Mouse (Mus musculus) c-Kit-negative CD71-positive TER-119-positive erythroid progenitor cells, embryonic 14.5 days (primary cell): ENCODE results near the gene Gm12184.
"Not testable (repeated sequence)": the region's sequence is repeated elsewhere in the genome, so short reads cannot be mapped to it uniquely, and the experiment has no call there.

Experiments
- DNase-seq: peaks from one replicate; pipeline ENCODE4 v3.0.0-alpha.2; 2013; ENCODE audit warnings: low read depth, low spot score

Gene Gm12184

GRCm38 (mm10) chr11:48825979-48826751, at the start of gene Gm12184, which contains the start of gene Trim7:
Gm12184 (minus strand) TSS chr11:48826655.
Trim7 (plus strand) TSS chr11:48826140.
- DNase-seq = not testable (repeated sequence)

GRCm38 (mm10) chr11:48875343-48875837, 48.9 kb upstream of the Gm12184 start:
- not testable (repeated sequence) for DNase-seq

GRCm38 (mm10) chr11:48874465-48874864, 48.0 kb upstream of the Gm12184 start:
- no peak for DNase-seq

- peak; percentile 61 for DNase-seq
These were observed 47.3 kb upstream of the Gm12184 start for GRCm38 (mm10) chr11:48873591-48874290.

GRCm38 (mm10) chr11:48872695-48873300, 46.3 kb upstream of the Gm12184 start:
- no peak for DNase-seq

- DNase-seq = no peak
These were observed 45.5 kb upstream of the Gm12184 start for GRCm38 (mm10) chr11:48871817-48872541.

- peak; percentile 60 for DNase-seq
These were observed 44.8 kb upstream of the Gm12184 start, which contains the start of gene Irgm1 for GRCm38 (mm10) chr11:48871201-48871772. Irgm1 (minus strand) TSS chr11:48871683.

- no peak for DNase-seq
These were observed 44.3 kb upstream of the Gm12184 start for GRCm38 (mm10) chr11:48870781-48871180.

GRCm38 (mm10) chr11:48869380-48870110, 43.1 kb upstream of the Gm12184 start:
- DNase-seq = no peak

- DNase-seq = no peak
These were observed 40.0 kb upstream of the Gm12184 start for GRCm38 (mm10) chr11:48866481-48866880.

GRCm38 (mm10) chr11:48863808-48864207, 37.4 kb upstream of the Gm12184 start:
- DNase-seq = no peak

GRCm38 (mm10) chr11:48862784-48863319, 36.4 kb upstream of the Gm12184 start:
- DNase-seq = no peak

- peak; percentile 66 for DNase-seq
These were observed 32.6 kb upstream of the Gm12184 start for GRCm38 (mm10) chr11:48859014-48859413.

GRCm38 (mm10) chr11:48853474-48854180, 27.2 kb upstream of the Gm12184 start:
- peak; percentile 62 for DNase-seq

GRCm38 (mm10) chr11:48852624-48853473, 26.4 kb upstream of the Gm12184 start:
- DNase-seq = no peak

GRCm38 (mm10) chr11:48852190-48852589, 25.7 kb upstream of the Gm12184 start:
- no peak for DNase-seq

- DNase-seq = no peak
These were observed 25.0 kb upstream of the Gm12184 start for GRCm38 (mm10) chr11:48851270-48851995.

- no peak for DNase-seq
These were observed 23.8 kb upstream of the Gm12184 start for GRCm38 (mm10) chr11:48850240-48850639.
